Comparison of ENCODE assay signal across 32 mouse cellular contexts in the genomic region with DNA sequence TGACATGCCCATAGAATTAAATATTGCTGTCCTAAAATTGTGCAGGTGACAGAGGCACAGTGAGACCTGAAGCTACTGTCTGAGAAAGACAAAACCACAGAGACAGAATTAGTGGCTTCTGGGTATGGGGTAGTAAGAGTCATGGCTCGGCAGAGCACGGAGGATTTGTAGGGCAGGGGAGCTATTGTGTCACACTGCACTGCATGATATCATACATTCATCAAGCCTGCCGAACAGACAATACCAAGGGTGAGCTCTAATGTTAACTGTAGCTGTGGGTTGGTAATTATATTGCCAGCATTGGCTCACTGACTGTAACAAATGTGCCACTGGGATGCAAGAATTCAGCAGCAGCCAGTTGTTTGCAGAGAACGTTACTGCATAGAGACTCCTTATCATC. TPM values are rescaled to one million over a fixed set of nuclear protein-coding genes. Genes with fewer than 3 reads are reported as not detected.
DNase-seq lines count a peak whose midpoint lies in the region; ATAC-seq and TF ChIP-seq lines count a peak whose summit lies in the region.
"Had no signal": no experiment of that assay in that cellular context is flagged by ENCODE, and none has a peak within 500 bp of the region (broad histone marks: within the 10 kb centered on the region; RNA-seq: fewer than 3 reads in every experiment).

No protein-coding gene starts in this region.

- no peaks in the 10 kb centered on the region for H3K9me3 ChIP-seq in hindbrain, embryonic 13.5 days
- no peaks in the 10 kb centered on the region for H3K9me3 ChIP-seq in hindbrain, embryonic 16.5 days (ENCODE audit: control insufficient read depth, low read length)
- no peaks in the 10 kb centered on the region for H3K9me3 ChIP-seq in neural tube, embryonic 12.5 days
- H3K9me3 ChIP-seq in neural tube, embryonic 15.5 days (replicated peaks): no peaks in the 10 kb centered on the region

- peaks cover 25% of the 10 kb centered on the region for H3K36me3 ChIP-seq in hindbrain, embryonic 13.5 days
- H3K36me3 ChIP-seq in hindbrain, embryonic 16.5 days (ENCODE audit: control insufficient read depth, insufficient read depth, low read length): peaks cover 4% of the 10 kb centered on the region
- 0 out of 2 replicates have a peak, but pooled peaks cover 2% of the 10 kb centered on the region for H3K36me3 ChIP-seq in neural tube, embryonic 12.5 days
- H3K36me3 ChIP-seq in neural tube, embryonic 15.5 days: peaks cover 30% of the 10 kb centered on the region
- H3K36me3 ChIP-seq in thymus, adult 2 months (ENCODE audit: control insufficient read depth, insufficient read depth, low read length): no peaks in the 10 kb centered on the region

- peak overlapping the region; percentile 2; the same call in 1 of the 2 replicates for H3K27ac ChIP-seq in hindbrain, embryonic 13.5 days
- no peak overlapping the region for H3K27ac ChIP-seq in hindbrain, embryonic 16.5 days (ENCODE audit: low read depth, low read length)
- no peak overlapping the region for H3K27ac ChIP-seq in neural tube, embryonic 12.5 days
- peak overlapping the region; percentile 45 for H3K27ac ChIP-seq in neural tube, embryonic 15.5 days (replicated peaks)
- no peak overlapping the region for H3K27ac ChIP-seq in thymus, adult 2 months (ENCODE audit: control insufficient read depth, insufficient read depth, low read length)
- H3K27ac ChIP-seq: heart, adult 2 months had no signal

- TF ChIP-seq CTCF in brain, embryonic 14.5 days (IDR thresholded peaks at IDR 0.05; ENCODE audit: borderline replicate concordance, extremely low read depth, insufficient read depth, insufficient read length): no peak
- no peak for TF ChIP-seq CTCF in thymus, adult 2 months (IDR thresholded peaks at IDR 0.05; ENCODE audit: borderline replicate concordance, control insufficient read depth, extremely low read depth, insufficient read depth, low read length, poor library complexity)

- no peak for TF ChIP-seq POLR2A in brain, embryonic 14.5 days (IDR thresholded peaks at IDR 0.05; ENCODE audit: borderline replicate concordance, extremely low read depth, insufficient read depth, insufficient read length, poor library complexity, severe bottlenecking)
- no peak for TF ChIP-seq POLR2A in thymus, adult 2 months (IDR thresholded peaks at IDR 0.05; ENCODE audit: control insufficient read depth, extremely low read depth, insufficient read depth, low read length, poor library complexity)

- no peak overlapping the region for H3K9ac ChIP-seq in hindbrain, embryonic 13.5 days
- H3K9ac ChIP-seq in hindbrain, embryonic 16.5 days (ENCODE audit: low read depth, low read length): no peak overlapping the region
- no peak overlapping the region for H3K9ac ChIP-seq in neural tube, embryonic 12.5 days
- no peak overlapping the region for H3K9ac ChIP-seq in neural tube, embryonic 15.5 days (replicated peaks)

- peak; percentile 30 for DNase-seq in brain, embryonic 14.5 days (ENCODE audit: low read depth)
- DNase-seq in cerebellum, adult 11 months: no peak
- DNase-seq in thymus, adult 2 months: no peak
- DNase-seq: adrenal gland, adult 2 months; adrenal gland, postnatal 14 days; cerebellum, adult 18-20 months; cerebellum, adult 9-10 months; cerebellum, postnatal 14 days; gastrocnemius, postnatal 10 days; gastrocnemius, postnatal 36 days; heart, adult 2 months had no signal

- 40% methylated on average over 4 of the region's 4 CpGs for WGBS in hindbrain, embryonic 13.5 days
- WGBS in hindbrain, embryonic 16.5 days: 28% methylated on average over 4 of the region's 4 CpGs
- 49% methylated on average over 4 of the region's 4 CpGs for WGBS in neural tube, embryonic 12.5 days
- WGBS in neural tube, embryonic 15.5 days: 29% methylated on average over 4 of the region's 4 CpGs
- 80% methylated on average over 4 of the region's 4 CpGs for WGBS in thymus, adult 2 months

- H3K4me1 ChIP-seq in hindbrain, embryonic 13.5 days (replicated peaks): peaks cover 25% of the 10 kb centered on the region
- H3K4me1 ChIP-seq in hindbrain, embryonic 16.5 days (ENCODE audit: control insufficient read depth, insufficient read depth, low read depth, low read length): peaks cover 15% of the 10 kb centered on the region
- 0 out of 2 replicates have a peak, but pooled peaks cover 3% of the 10 kb centered on the region for H3K4me1 ChIP-seq in neural tube, embryonic 12.5 days
- H3K4me1 ChIP-seq in neural tube, embryonic 15.5 days: peaks cover 18% of the 10 kb centered on the region
- peaks cover 15% of the 10 kb centered on the region for H3K4me1 ChIP-seq in thymus, adult 2 months (replicated peaks; ENCODE audit: control insufficient read depth, insufficient read depth, low read length)

- no peak for ATAC-seq in hindbrain, embryonic 13.5 days (ENCODE audit: low FRiP score)
- no peak for ATAC-seq in hindbrain, embryonic 16.5 days
- peak; percentile 67; the same call in 1 of the 2 replicates for ATAC-seq in neural tube, embryonic 12.5 days (ENCODE audit: low FRiP score, low read depth)
- peak; percentile 48; the same call in 1 of the 2 replicates for ATAC-seq in neural tube, embryonic 15.5 days (ENCODE audit: low FRiP score)
- ATAC-seq in erythroblast, adult 5-6 weeks (replicated peaks; ENCODE audit: low FRiP score, poor library complexity, severe bottlenecking): no peak
- ATAC-seq: CD4-positive, CD25-positive, alpha-beta regulatory T cell, adult 4 months; forebrain, embryonic 16.5 days had no signal

- no peaks in the 10 kb centered on the region for H3K27me3 ChIP-seq in hindbrain, embryonic 13.5 days
- no peaks in the 10 kb centered on the region for H3K27me3 ChIP-seq in hindbrain, embryonic 16.5 days (replicated peaks; ENCODE audit: control insufficient read depth, insufficient read depth, low read length)
- no peaks in the 10 kb centered on the region for H3K27me3 ChIP-seq in neural tube, embryonic 12.5 days (replicated peaks)
- H3K27me3 ChIP-seq in neural tube, embryonic 15.5 days (replicated peaks): no peaks in the 10 kb centered on the region
- H3K27me3 ChIP-seq in thymus, adult 2 months (ENCODE audit: control insufficient read depth, insufficient read depth, low read length): no peaks in the 10 kb centered on the region

- H3K4me3 ChIP-seq in hindbrain, embryonic 13.5 days: no peak overlapping the region
- H3K4me3 ChIP-seq in hindbrain, embryonic 16.5 days (ENCODE audit: low read length): no peak overlapping the region
- H3K4me3 ChIP-seq in neural tube, embryonic 12.5 days: no peak overlapping the region
- no peak overlapping the region for H3K4me3 ChIP-seq in neural tube, embryonic 15.5 days (replicated peaks)
- no peak overlapping the region for H3K4me3 ChIP-seq in thymus, adult 2 months (ENCODE audit: control insufficient read depth, insufficient read depth, low read length)
- H3K4me3 ChIP-seq: heart, adult 2 months had no signal

- no peak overlapping the region for H3K4me2 ChIP-seq in hindbrain, embryonic 13.5 days
- no peak overlapping the region for H3K4me2 ChIP-seq in hindbrain, embryonic 16.5 days (ENCODE audit: low read length)
- no peak overlapping the region for H3K4me2 ChIP-seq in neural tube, embryonic 12.5 days (replicated peaks)
- no peak overlapping the region for H3K4me2 ChIP-seq in neural tube, embryonic 15.5 days
- H3K4me2 ChIP-seq: heart, embryonic 11.5 days had no signal

RNA-seq across cellular contexts. Expression of a gene that starts 24.0 kb away (rescaled TPM):
- polyA plus RNA-seq in hindbrain, embryonic 13.5 days (2015; fragmentation: Nextera tagmentation; extraction: Ambion mirVana): not detected in 2 replicates
- not detected in 2 replicates for polyA plus RNA-seq in hindbrain, embryonic 16.5 days (2015; fragmentation: Nextera tagmentation; extraction: Ambion mirVana)
- polyA plus RNA-seq in brain, embryonic 14.5 days (2012; rRNA removed): not detected in 2 replicates
- not detected in 2 replicates for polyA plus RNA-seq in neural tube, embryonic 12.5 days (2016; fragmentation: Nextera tagmentation; extraction: Ambion mirVana)
- not detected in 2 replicates for polyA plus RNA-seq in neural tube, embryonic 15.5 days (2015; fragmentation: Nextera tagmentation; extraction: Ambion mirVana)
- not detected in 2 replicates for total RNA-seq in erythroblast, adult 5-6 weeks (2015; ENCODE audit: low replicate concordance)
- total RNA-seq in erythroblast, adult 5-6 weeks (2017; ENCODE audit: low replicate concordance): not detected in 2 replicates
- polyA plus RNA-seq in thymus, adult 2 months (2012; rRNA removed): not detected in 2 replicates
- total RNA-seq: adrenal gland, adult 2 months; adrenal gland, postnatal 14 days; adrenal gland, postnatal 4 days; gastrocnemius, adult 18-20 months; gastrocnemius, postnatal 10 days; gastrocnemius, postnatal 36 days; granulocyte monocyte progenitor cell, adult 5-6 weeks; heart, adult 2 months; heart, postnatal 25 days; hematopoietic stem cell, adult 5-6 weeks; MEL had no signal
- polyA plus RNA-seq: adrenal gland, adult 2 months; C2C12; CD4-positive, CD25-positive, alpha-beta regulatory T cell, adult 4 months; embryonic facial prominence, embryonic 11.5 days; embryonic facial prominence, embryonic 14.5 days; forebrain, embryonic 11.5 days; forebrain, embryonic 16.5 days; heart, adult 2 months; heart, embryonic 11.5 days; heart, embryonic 14.5 days; heart, postnatal 0 days; intestine, embryonic 14.5 days had no signal

RNA-seq across cellular contexts. Expression of a gene that starts 33.2 kb away (rescaled TPM):
- polyA plus RNA-seq in hindbrain, embryonic 13.5 days (2015; fragmentation: Nextera tagmentation; extraction: Ambion mirVana): 0.10 TPM in 1 of 2 replicates, not detected in the other
- 0.10 and 0.20 TPM in 2 replicates for polyA plus RNA-seq in hindbrain, embryonic 16.5 days (2015; fragmentation: Nextera tagmentation; extraction: Ambion mirVana)
- 0.15 and 0.22 TPM in 2 replicates for polyA plus RNA-seq in brain, embryonic 14.5 days (2012; rRNA removed)
- polyA plus RNA-seq in neural tube, embryonic 12.5 days (2016; fragmentation: Nextera tagmentation; extraction: Ambion mirVana): 0.26 and 0.46 TPM in 2 replicates
- 0.10 and 0.38 TPM in 2 replicates for polyA plus RNA-seq in neural tube, embryonic 15.5 days (2015; fragmentation: Nextera tagmentation; extraction: Ambion mirVana)
- not detected in 2 replicates for total RNA-seq in erythroblast, adult 5-6 weeks (2015; ENCODE audit: low replicate concordance)
- total RNA-seq in erythroblast, adult 5-6 weeks (2017; ENCODE audit: low replicate concordance): not detected in 2 replicates
- 0.30 and 0.37 TPM in 2 replicates for polyA plus RNA-seq in thymus, adult 2 months (2012; rRNA removed)
- total RNA-seq: gastrocnemius, adult 18-20 months; gastrocnemius, postnatal 36 days; granulocyte monocyte progenitor cell, adult 5-6 weeks; heart, adult 2 months; heart, postnatal 25 days; hematopoietic stem cell, adult 5-6 weeks; MEL had no signal
- polyA plus RNA-seq: C2C12; CD4-positive, CD25-positive, alpha-beta regulatory T cell, adult 4 months; heart, adult 2 months; heart, embryonic 14.5 days; heart, postnatal 0 days had no signal

RNA-seq across cellular contexts. Expression of a gene that starts 49.3 kb away (rescaled TPM):
- 13.8 and 14.1 TPM in 2 replicates for polyA plus RNA-seq in hindbrain, embryonic 13.5 days (2015; fragmentation: Nextera tagmentation; extraction: Ambion mirVana)
- 24.2 and 25.1 TPM in 2 replicates for polyA plus RNA-seq in hindbrain, embryonic 16.5 days (2015; fragmentation: Nextera tagmentation; extraction: Ambion mirVana)
- 22.6 and 33.6 TPM in 2 replicates for polyA plus RNA-seq in brain, embryonic 14.5 days (2012; rRNA removed)
- polyA plus RNA-seq in neural tube, embryonic 12.5 days (2016; fragmentation: Nextera tagmentation; extraction: Ambion mirVana): 30.5 and 31.4 TPM in 2 replicates
- polyA plus RNA-seq in neural tube, embryonic 15.5 days (2015; fragmentation: Nextera tagmentation; extraction: Ambion mirVana): 25.3 and 31.5 TPM in 2 replicates
- total RNA-seq in erythroblast, adult 5-6 weeks (2015; ENCODE audit: low replicate concordance): 0.42 TPM in 1 of 2 replicates, not detected in the other
- not detected in 2 replicates for total RNA-seq in erythroblast, adult 5-6 weeks (2017; ENCODE audit: low replicate concordance)
- 11.9 and 12.1 TPM in 2 replicates for polyA plus RNA-seq in thymus, adult 2 months (2012; rRNA removed)
- total RNA-seq: granulocyte monocyte progenitor cell, adult 5-6 weeks; hematopoietic stem cell, adult 5-6 weeks; MEL had no signal
- polyA plus RNA-seq: CD4-positive, CD25-positive, alpha-beta regulatory T cell, adult 4 months had no signal

Comparison
In these comparisons a context has a peak if more than half of its experiments do, and no peak if none do; other contexts are left out.
1. H3K27ac ChIP-seq: peak in hindbrain, embryonic 13.5 days (single experiment) and neural tube, embryonic 15.5 days (single experiment); none in hindbrain, embryonic 16.5 days (single experiment), neural tube, embryonic 12.5 days (single experiment) and thymus, adult 2 months (single experiment).
2. ATAC-seq: peak in neural tube, embryonic 12.5 days (single experiment) and neural tube, embryonic 15.5 days (single experiment); none in hindbrain, embryonic 13.5 days (single experiment), hindbrain, embryonic 16.5 days (single experiment) and erythroblast, adult 5-6 weeks (single experiment).